Mouse (Mus musculus): ENCODE results near the gene Cks2. TPM values are rescaled to one million over a fixed set of nuclear protein-coding genes. Genes with fewer than 3 reads are reported as not detected.
"Not testable (repeated sequence)": the region's sequence is repeated elsewhere in the genome, so short reads cannot be mapped to it uniquely, and the experiment has no call there.

Cks2 gene
- polyA plus RNA-seq, 1 experiment from 2014 or later: 177 TPM

- WGBS: 93% methylated on average over 3 of the region's 3 CpGs
- ATAC-seq (ENCODE audit: low FRiP score, low read depth): no peak
- H3K27me3 ChIP-seq (replicated peaks): no peaks in the 10 kb centered on the region
- H3K36me3 ChIP-seq: peaks cover 87% of the 10 kb centered on the region
- H3K4me2 ChIP-seq (replicated peaks): no peak overlapping the region
- no peaks in the 10 kb centered on the region for H3K9me3 ChIP-seq
- no peak overlapping the region for H3K9ac ChIP-seq
- H3K4me3 ChIP-seq: no peak overlapping the region
- H3K4me1 ChIP-seq: no peaks in the 10 kb centered on the region
- H3K27ac ChIP-seq: no peak overlapping the region
These were observed 13.1 kb downstream of the Cks2 start for GRCm38 (mm10) chr13:51658094-51658493.

DNA sequence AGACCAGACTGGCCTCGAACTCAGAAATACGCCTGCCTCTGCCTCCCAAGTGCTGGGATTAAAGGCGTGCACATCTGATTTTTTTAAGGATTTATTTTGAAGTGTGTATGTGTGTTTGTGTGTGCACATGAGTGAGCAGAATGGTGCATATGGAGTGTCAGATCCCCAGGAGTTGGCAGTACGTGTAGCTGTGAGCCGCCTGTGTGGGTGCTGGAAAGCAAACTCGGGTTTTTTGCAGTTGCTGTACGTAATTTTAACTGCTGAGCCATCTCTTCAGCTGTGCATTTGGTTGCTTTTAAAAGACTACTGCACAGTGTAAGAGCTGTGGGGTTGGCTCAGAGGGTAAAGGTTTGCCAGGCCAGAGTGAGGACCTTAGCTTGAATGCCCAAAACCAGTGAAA, 14.5 kb downstream of the Cks2 start:
- no peak for ATAC-seq (ENCODE audit: low FRiP score, low read depth)

GRCm38 (mm10) chr13:51663561-51663960, 18.5 kb downstream of the Cks2 start:
- H3K4me3 ChIP-seq: no peak overlapping the region
- H3K4me1 ChIP-seq: no peaks in the 10 kb centered on the region
- H3K9ac ChIP-seq: no peak overlapping the region
- H3K27ac ChIP-seq: no peak overlapping the region
- H3K4me2 ChIP-seq (replicated peaks): no peak overlapping the region
- H3K36me3 ChIP-seq: peaks cover 85% of the 10 kb centered on the region
- no peaks in the 10 kb centered on the region for H3K27me3 ChIP-seq (replicated peaks)
- ATAC-seq (ENCODE audit: low FRiP score, low read depth): no peak
- WGBS: 95% methylated on average over 2 of the region's 2 CpGs
- H3K9me3 ChIP-seq: no peaks in the 10 kb centered on the region

More for the DNA sequence above, 14.5 kb downstream of the Cks2 start:
- no peak overlapping the region for H3K4me3 ChIP-seq
- H3K27ac ChIP-seq: no peak overlapping the region
- no peaks in the 10 kb centered on the region for H3K9me3 ChIP-seq
- H3K9ac ChIP-seq: no peak overlapping the region
- 92% methylated on average over 7 of the region's 7 CpGs for WGBS
- peaks cover 84% of the 10 kb centered on the region for H3K36me3 ChIP-seq
- no peaks in the 10 kb centered on the region for H3K27me3 ChIP-seq (replicated peaks)
- no peaks in the 10 kb centered on the region for H3K4me1 ChIP-seq
- H3K4me2 ChIP-seq (replicated peaks): no peak overlapping the region

DNA sequence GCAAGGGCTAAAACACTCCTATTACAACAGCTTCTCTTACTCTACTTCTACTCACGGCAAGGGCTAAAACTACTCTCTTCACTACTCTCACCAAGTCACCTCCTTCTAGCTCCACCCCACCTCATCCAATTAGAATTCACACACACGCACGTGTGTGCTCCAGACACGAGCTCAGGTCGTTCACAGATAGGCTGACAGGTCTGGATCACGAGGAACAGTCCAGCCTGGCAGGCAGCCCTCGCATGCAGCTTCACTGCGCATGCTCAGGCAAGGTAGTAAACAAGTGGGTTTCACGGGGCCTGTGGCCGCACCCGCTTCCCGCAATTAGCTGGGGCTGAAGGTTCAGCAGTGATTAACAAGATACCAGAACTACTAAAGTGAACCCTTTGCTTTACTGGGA, 23.2 kb downstream of the Cks2 start:
- not testable (repeated sequence) for H3K4me2 ChIP-seq (replicated peaks); H3K4me3 ChIP-seq; H3K4me1 ChIP-seq; H3K9ac ChIP-seq; H3K27ac ChIP-seq; ATAC-seq (ENCODE audit: low FRiP score, low read depth); H3K9me3 ChIP-seq; H3K27me3 ChIP-seq (replicated peaks)
- H3K36me3 ChIP-seq: peaks cover 77% of the 10 kb centered on the region
- 92% methylated on average over 12 of the region's 12 CpGs for WGBS

DNA sequence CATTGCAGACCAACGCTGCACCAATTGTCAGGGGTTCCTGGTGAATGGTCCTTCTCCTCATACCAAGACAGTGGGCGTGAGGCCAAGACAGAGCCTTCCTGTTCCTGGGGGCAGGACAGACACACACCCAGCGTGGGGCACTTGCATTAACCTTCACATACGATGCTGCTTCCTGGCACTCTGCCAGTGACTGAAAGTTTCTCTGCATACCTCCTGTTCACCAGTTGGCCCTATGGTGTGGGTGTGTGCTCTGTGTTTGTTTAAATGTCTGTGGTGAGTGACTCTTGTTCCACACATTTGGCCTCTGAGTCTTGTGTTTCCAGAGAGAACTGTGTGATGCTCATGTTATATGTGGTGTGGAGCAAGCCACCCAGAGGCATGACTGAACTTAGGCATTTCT, 31.6 kb downstream of the Cks2 start:
- H3K4me1 ChIP-seq: no peaks in the 10 kb centered on the region
- H3K27me3 ChIP-seq (replicated peaks): no peaks in the 10 kb centered on the region
- no peak overlapping the region for H3K4me3 ChIP-seq
- H3K4me2 ChIP-seq (replicated peaks): no peak overlapping the region
- 85% methylated on average over 4 of the region's 4 CpGs for WGBS
- no peak overlapping the region for H3K27ac ChIP-seq
- ATAC-seq (ENCODE audit: low FRiP score, low read depth): no peak
- H3K9ac ChIP-seq: no peak overlapping the region
- no peaks in the 10 kb centered on the region for H3K9me3 ChIP-seq
- peaks cover 89% of the 10 kb centered on the region for H3K36me3 ChIP-seq

- H3K36me3 ChIP-seq: peaks cover 90% of the 10 kb centered on the region
- no peaks in the 10 kb centered on the region for H3K9me3 ChIP-seq
- H3K4me3 ChIP-seq: no peak overlapping the region
- H3K4me2 ChIP-seq (replicated peaks): no peak overlapping the region
- no peak overlapping the region for H3K27ac ChIP-seq
- 96% methylated on average over 12 of the region's 12 CpGs for WGBS
- no peaks in the 10 kb centered on the region for H3K4me1 ChIP-seq
- no peaks in the 10 kb centered on the region for H3K27me3 ChIP-seq (replicated peaks)
- no peak overlapping the region for H3K9ac ChIP-seq
- no peak for ATAC-seq (ENCODE audit: low FRiP score, low read depth)
These were observed 32.0 kb downstream of the Cks2 start for GRCm38 (mm10) chr13:51677041-51677440.

DNA sequence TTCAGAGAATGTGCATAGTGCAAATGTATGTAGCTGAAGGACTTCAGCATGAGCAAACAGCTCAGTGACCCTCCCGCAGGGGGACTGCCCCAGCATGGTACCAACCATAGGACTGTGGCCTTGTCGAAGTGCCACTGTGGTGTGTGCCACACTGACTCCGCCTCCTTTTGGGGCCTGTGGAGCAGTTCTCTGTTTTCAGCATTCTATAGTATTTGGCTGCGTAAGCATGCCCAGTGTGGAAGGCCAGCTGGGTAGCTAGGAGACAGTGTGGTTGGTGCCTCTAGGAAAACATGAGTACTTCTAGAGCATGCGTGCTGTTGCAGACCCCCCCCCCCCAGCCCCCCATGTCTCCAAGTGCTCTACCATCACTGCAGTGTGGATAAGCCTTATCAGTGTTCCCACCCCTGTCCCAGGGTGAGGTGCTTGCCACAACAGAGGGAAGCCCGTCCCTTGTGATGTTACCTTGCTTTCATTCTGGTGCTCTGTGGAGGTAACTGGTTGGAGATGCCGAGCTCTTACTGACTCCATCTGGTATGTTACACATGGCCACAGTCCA, 32.7 kb downstream of the Cks2 start:
- no peak for ATAC-seq (ENCODE audit: low FRiP score, low read depth)
- WGBS: 87% methylated on average over 7 of the region's 7 CpGs
- Histone ChIP-seq H3K4me3 (no peak overlapping the region), H3K9ac (no peak overlapping the region), H3K27me3 (replicated peaks) (no peaks in the 10 kb centered on the region), H3K9me3 (no peaks in the 10 kb centered on the region), H3K36me3 (peaks cover 97% of the 10 kb centered on the region), H3K4me2 (replicated peaks) (no peak overlapping the region), H3K27ac (no peak overlapping the region), H3K4me1 (no peaks in the 10 kb centered on the region)

- ATAC-seq (ENCODE audit: low FRiP score, low read depth): no peak
- 92% methylated on average over 6 of the region's 6 CpGs for WGBS
- no peak overlapping the region for H3K4me3 ChIP-seq
- no peaks in the 10 kb centered on the region for H3K27me3 ChIP-seq (replicated peaks)
- H3K4me2 ChIP-seq (replicated peaks): no peak overlapping the region
- no peaks in the 10 kb centered on the region for H3K4me1 ChIP-seq
- peaks cover 98% of the 10 kb centered on the region for H3K36me3 ChIP-seq
- H3K9me3 ChIP-seq: no peaks in the 10 kb centered on the region
- H3K27ac ChIP-seq: no peak overlapping the region
- H3K9ac ChIP-seq: no peak overlapping the region
These were observed 33.7 kb downstream of the Cks2 start for GRCm38 (mm10) chr13:51678687-51679086.

DNA sequence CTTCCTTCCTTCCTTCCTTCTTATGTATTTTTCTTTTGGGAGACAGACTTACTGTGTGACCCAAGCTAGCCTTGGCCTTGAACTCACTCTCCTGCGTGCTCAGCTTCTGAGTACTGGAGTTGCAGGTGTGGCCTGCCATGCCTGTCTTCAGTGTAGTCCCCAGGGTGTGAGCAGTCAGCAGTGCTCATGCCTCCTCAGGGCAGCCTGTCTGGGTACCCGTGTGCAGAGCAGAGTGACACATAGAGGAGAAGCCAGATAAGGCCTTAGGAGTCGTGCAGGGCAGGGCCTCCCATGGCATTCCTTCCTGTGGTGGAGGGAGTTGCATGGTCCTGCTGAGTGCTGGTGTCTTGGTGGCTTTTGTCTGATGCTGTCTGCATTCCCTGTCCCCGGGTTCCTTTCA, 34.3 kb downstream of the Cks2 start:
- WGBS: 90% methylated on average over 4 of the region's 4 CpGs
- Histone ChIP-seq H3K9ac (no peak overlapping the region), H3K4me2 (replicated peaks) (no peak overlapping the region), H3K27ac (no peak overlapping the region), H3K9me3 (no peaks in the 10 kb centered on the region), H3K36me3 (peaks cover 97% of the 10 kb centered on the region), H3K27me3 (replicated peaks) (no peaks in the 10 kb centered on the region), H3K4me3 (no peak overlapping the region), H3K4me1 (no peaks in the 10 kb centered on the region)
- no peak for ATAC-seq (ENCODE audit: low FRiP score, low read depth)

- Histone ChIP-seq H3K4me1 (no peaks in the 10 kb centered on the region), H3K9ac (no peak overlapping the region), H3K9me3 (no peaks in the 10 kb centered on the region), H3K27ac (no peak overlapping the region), H3K27me3 (replicated peaks) (no peaks in the 10 kb centered on the region), H3K4me2 (replicated peaks) (no peak overlapping the region), H3K4me3 (no peak overlapping the region), H3K36me3 (peaks cover 97% of the 10 kb centered on the region)
- no peak for ATAC-seq (ENCODE audit: low FRiP score, low read depth)
- WGBS: 92% methylated on average over 5 of the region's 5 CpGs
These were observed 36.0 kb downstream of the Cks2 start for GRCm38 (mm10) chr13:51681076-51681475.

DNA sequence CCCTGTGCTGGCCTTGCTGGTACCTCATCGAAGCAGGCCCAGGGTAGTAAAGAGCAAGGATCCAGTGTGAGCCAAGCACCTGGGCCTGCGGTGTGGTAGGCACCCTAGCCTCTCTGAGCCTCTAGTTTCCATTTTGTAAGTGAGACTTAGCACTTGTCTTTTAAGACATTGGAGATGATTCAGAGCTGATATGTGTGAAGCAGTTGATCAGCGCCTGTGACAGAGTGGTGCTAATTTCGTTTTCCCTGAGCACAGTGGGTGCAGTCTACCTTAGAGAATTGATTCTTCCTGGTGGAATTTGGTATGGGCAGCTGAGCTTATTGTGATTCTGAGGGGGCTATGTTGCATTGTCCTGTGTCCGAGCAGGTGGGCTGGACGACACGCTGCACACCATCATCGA, 36.6 kb downstream of the Cks2 start:
- Histone ChIP-seq H3K4me3 (no peak overlapping the region), H3K36me3 (peaks cover 96% of the 10 kb centered on the region), H3K4me1 (no peaks in the 10 kb centered on the region), H3K9me3 (no peaks in the 10 kb centered on the region), H3K4me2 (replicated peaks) (no peak overlapping the region), H3K9ac (no peak overlapping the region), H3K27ac (no peak overlapping the region), H3K27me3 (replicated peaks) (no peaks in the 10 kb centered on the region)
- WGBS: 88% methylated on average over 8 of the region's 8 CpGs
- ATAC-seq (ENCODE audit: low FRiP score, low read depth): no peak

DNA sequence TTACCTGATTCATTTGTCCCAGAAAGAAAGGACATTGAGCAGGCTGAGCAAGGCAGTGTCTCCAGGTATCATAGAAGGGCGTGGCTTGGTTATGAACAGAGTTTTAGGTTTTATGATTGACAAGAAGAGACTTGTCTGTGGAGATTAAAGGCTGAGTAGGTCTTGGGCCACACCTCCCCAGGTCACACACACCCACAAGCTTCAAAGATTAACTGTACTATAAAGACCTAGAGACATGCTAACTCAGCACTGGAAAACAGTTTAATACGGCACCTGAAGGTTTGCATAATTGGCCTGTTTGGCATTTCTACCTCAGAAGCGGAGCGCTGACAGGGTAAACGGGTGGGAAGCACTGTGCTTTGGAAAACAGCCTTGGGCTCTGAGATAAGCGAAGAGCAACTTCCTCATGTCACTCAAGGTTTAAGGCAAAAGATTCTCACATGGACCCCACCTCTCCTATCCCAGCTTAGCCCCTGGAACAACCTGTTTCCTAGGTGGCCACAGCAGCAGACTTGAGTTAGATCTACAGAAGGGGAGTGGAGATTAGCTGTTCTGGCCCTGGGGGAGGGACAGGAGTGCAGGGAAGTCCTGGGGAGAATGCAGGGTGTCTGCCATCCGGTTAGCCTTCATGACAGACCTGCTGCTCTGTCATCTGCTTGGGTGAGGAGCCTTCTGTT, 40.4 kb downstream of the Cks2 start:
- H3K4me1 ChIP-seq: no peaks in the 10 kb centered on the region
- no peak for ATAC-seq (ENCODE audit: low FRiP score, low read depth)
- 94% methylated on average over 7 of the region's 7 CpGs for WGBS
- no peak overlapping the region for H3K4me3 ChIP-seq
- no peak overlapping the region for H3K4me2 ChIP-seq (replicated peaks)
- peaks cover 85% of the 10 kb centered on the region for H3K36me3 ChIP-seq
- H3K27me3 ChIP-seq (replicated peaks): no peaks in the 10 kb centered on the region
- H3K27ac ChIP-seq: no peak overlapping the region
- H3K9ac ChIP-seq: no peak overlapping the region
- no peaks in the 10 kb centered on the region for H3K9me3 ChIP-seq

- H3K4me2 ChIP-seq (replicated peaks): no peak overlapping the region
- H3K27me3 ChIP-seq (replicated peaks): no peaks in the 10 kb centered on the region
- H3K9me3 ChIP-seq: no peaks in the 10 kb centered on the region
- peaks cover 72% of the 10 kb centered on the region for H3K36me3 ChIP-seq
- H3K9ac ChIP-seq: no peak overlapping the region
- no peak overlapping the region for H3K27ac ChIP-seq
- ATAC-seq (ENCODE audit: low FRiP score, low read depth): no peak
- H3K4me3 ChIP-seq: no peak overlapping the region
- 95% methylated on average over 5 of the region's 5 CpGs for WGBS
- H3K4me1 ChIP-seq: no peaks in the 10 kb centered on the region
These were observed 41.9 kb downstream of the Cks2 start for GRCm38 (mm10) chr13:51686966-51687365.

All from neural tube, embryonic 12.5 days (tissue).